Mouse (Mus musculus) kidney, postnatal 14 days (tissue): Measurements from ENCODE around the gene Atg2b.

Experiments used
- DNase-seq: peaks from one replicate; pipeline ENCODE4 v3.0.0; 2022; ENCODE audit warnings: mixed read lengths

Atg2b gene

GRCm38 (mm10) chr12:105590786-105591185 lies 94.2 kb downstream of the Atg2b start:
- no peak for DNase-seq

GRCm38 (mm10) chr12:105587526-105587925 lies 97.5 kb downstream of the Atg2b start:
- DNase-seq = no peak

GRCm38 (mm10) chr12:105584851-105585250 lies 100.2 kb downstream of the Atg2b start:
- peak; percentile 85 for DNase-seq

GRCm38 (mm10) chr12:105583484-105583883 lies 101.5 kb downstream of the Atg2b start:
- no peak for DNase-seq

- DNase-seq = no peak
These were observed 102.5 kb downstream of the Atg2b start for GRCm38 (mm10) chr12:105582486-105582885.

GRCm38 (mm10) chr12:105580490-105580889 lies 104.5 kb downstream of the Atg2b start:
- no peak for DNase-seq

- DNase-seq = no peak
These were observed 110.7 kb downstream of the Atg2b start for GRCm38 (mm10) chr12:105574356-105574755.

- DNase-seq = no peak
These were observed 112.4 kb downstream of the Atg2b start for GRCm38 (mm10) chr12:105572622-105573021.

GRCm38 (mm10) chr12:105571867-105572266 lies 113.1 kb downstream of the Atg2b start:
- no peak for DNase-seq
